Mouse (Mus musculus): ENCODE results near the gene Wscd2. TPM values are rescaled to one million over a fixed set of nuclear protein-coding genes. Genes with fewer than 3 reads are reported as not detected.

Wscd2 gene
- polyA plus RNA-seq, 1 experiment = not detected

GRCm38 (mm10) chr5:113577555-113577954 is 87.4 kb downstream of the Wscd2 start:
- no peaks in the 10 kb centered on the region for H3K79me2 ChIP-seq (ENCODE audit: control insufficient read depth, insufficient read depth)
- no peak overlapping the region for H3ac ChIP-seq (ENCODE audit: control insufficient read depth, insufficient read length)
- H3K4me2 ChIP-seq (ENCODE audit: low read depth) = peak overlapping the region; percentile 34
- TF ChIP-seq TCF3 (IDR thresholded peaks at IDR 0.05; ENCODE audit: insufficient read length, low read depth) = no peak
- TF ChIP-seq E2F4 (IDR thresholded peaks at IDR 0.05; ENCODE audit: insufficient read depth) = no peak
- TF ChIP-seq MYOD1 (IDR thresholded peaks at IDR 0.05; ENCODE audit: control insufficient read depth in 1 of 3, insufficient read length in 2 of 3, low read depth in 2 of 3) = no peak
- TF ChIP-seq MAX (IDR thresholded peaks at IDR 0.05; ENCODE audit: low read depth) = no peak
- no peak for TF ChIP-seq MYOG (IDR thresholded peaks at IDR 0.05; ENCODE audit: control insufficient read depth in 1 of 3, insufficient read depth in 1 of 3, insufficient read length in 2 of 3, low read depth in 2 of 3)
- no peak for TF ChIP-seq REST (IDR thresholded peaks at IDR 0.05; ENCODE audit: insufficient read depth, insufficient read length)
- TF ChIP-seq USF1 (IDR thresholded peaks at IDR 0.05; ENCODE audit: low read depth) = no peak
- no peak for TF ChIP-seq SRF (IDR thresholded peaks at IDR 0.05; ENCODE audit: control insufficient read depth, insufficient read length, low read depth)
- no peak for TF ChIP-seq TCF12 (IDR thresholded peaks at IDR 0.05; ENCODE audit: insufficient read depth, poor library complexity, severe bottlenecking)
- TF ChIP-seq CEBPB (IDR thresholded peaks at IDR 0.05; ENCODE audit: insufficient read depth, poor library complexity, severe bottlenecking) = no peak
- no peak for TF ChIP-seq POLR2A (IDR thresholded peaks at IDR 0.05; ENCODE audit: insufficient read length, low read depth)
- no peak for TF ChIP-seq POLR2AphosphoS2 (IDR thresholded peaks at IDR 0.05; ENCODE audit: insufficient read length, low read depth)
- H3K4me3 ChIP-seq = no peak overlapping the region
- no peaks in the 10 kb centered on the region for H3K36me3 ChIP-seq (ENCODE audit: control insufficient read depth, insufficient read depth)
- H3K27me3 ChIP-seq (ENCODE audit: control insufficient read depth, insufficient read depth, insufficient read length) = peaks cover 51% of the 10 kb centered on the region

GRCm38 (mm10) chr5:113578428-113578827 is 88.3 kb downstream of the Wscd2 start:
- H3K79me2 ChIP-seq (ENCODE audit: control insufficient read depth, insufficient read depth) = no peaks in the 10 kb centered on the region

GRCm38 (mm10) chr5:113579128-113579527 is 89.0 kb downstream of the Wscd2 start:
- Histone ChIP-seq H3K36me3 (ENCODE audit: control insufficient read depth, insufficient read depth) (no peaks in the 10 kb centered on the region), H3K79me2 (ENCODE audit: control insufficient read depth, insufficient read depth) (no peaks in the 10 kb centered on the region), H3K4me2 (ENCODE audit: low read depth) (no peak overlapping the region), H3K4me3 (no peak overlapping the region), H3ac (ENCODE audit: control insufficient read depth, insufficient read length) (no peak overlapping the region), H3K27me3 (ENCODE audit: control insufficient read depth, insufficient read depth, insufficient read length) (peaks cover 36% of the 10 kb centered on the region)
- TF ChIP-seq POLR2AphosphoS2 (IDR thresholded peaks at IDR 0.05; ENCODE audit: insufficient read length, low read depth) (no peak), E2F4 (IDR thresholded peaks at IDR 0.05; ENCODE audit: insufficient read depth) (no peak), MAX (IDR thresholded peaks at IDR 0.05; ENCODE audit: low read depth) (no peak), REST (IDR thresholded peaks at IDR 0.05; ENCODE audit: insufficient read depth, insufficient read length) (no peak), SRF (IDR thresholded peaks at IDR 0.05; ENCODE audit: control insufficient read depth, insufficient read length, low read depth) (no peak), USF1 (IDR thresholded peaks at IDR 0.05; ENCODE audit: low read depth) (no peak), TCF12 (IDR thresholded peaks at IDR 0.05; ENCODE audit: insufficient read depth, poor library complexity, severe bottlenecking) (no peak), MYOG (IDR thresholded peaks at IDR 0.05; ENCODE audit: control insufficient read depth in 1 of 3, insufficient read depth in 1 of 3, insufficient read length in 2 of 3, low read depth in 2 of 3) (no peak)

More at GRCm38 (mm10) chr5:113578428-113578827, 88.3 kb downstream of the Wscd2 start:
- Histone ChIP-seq H3K4me3 (no peak overlapping the region), H3ac (ENCODE audit: control insufficient read depth, insufficient read length) (no peak overlapping the region), H3K4me2 (ENCODE audit: low read depth) (no peak overlapping the region), H3K27me3 (ENCODE audit: control insufficient read depth, insufficient read depth, insufficient read length) (peaks cover 43% of the 10 kb centered on the region), H3K36me3 (ENCODE audit: control insufficient read depth, insufficient read depth) (no peaks in the 10 kb centered on the region)
- no peak for TF ChIP-seq MYOG (IDR thresholded peaks at IDR 0.05; ENCODE audit: control insufficient read depth in 1 of 3, insufficient read depth in 1 of 3, insufficient read length in 2 of 3, low read depth in 2 of 3)
- TF ChIP-seq POLR2AphosphoS2 (IDR thresholded peaks at IDR 0.05; ENCODE audit: insufficient read length, low read depth) = no peak
- TF ChIP-seq MAX (IDR thresholded peaks at IDR 0.05; ENCODE audit: low read depth) = no peak
- TF ChIP-seq POLR2A (IDR thresholded peaks at IDR 0.05; ENCODE audit: insufficient read length, low read depth) = no peak
- no peak for TF ChIP-seq E2F4 (IDR thresholded peaks at IDR 0.05; ENCODE audit: insufficient read depth)
- no peak for TF ChIP-seq CEBPB (IDR thresholded peaks at IDR 0.05; ENCODE audit: insufficient read depth, poor library complexity, severe bottlenecking)
- no peak for TF ChIP-seq REST (IDR thresholded peaks at IDR 0.05; ENCODE audit: insufficient read depth, insufficient read length)
- no peak for TF ChIP-seq USF1 (IDR thresholded peaks at IDR 0.05; ENCODE audit: low read depth)
- TF ChIP-seq TCF12 (IDR thresholded peaks at IDR 0.05; ENCODE audit: insufficient read depth, poor library complexity, severe bottlenecking) = no peak
- no peak for TF ChIP-seq TCF3 (IDR thresholded peaks at IDR 0.05; ENCODE audit: insufficient read length, low read depth)
- TF ChIP-seq MYOD1 (IDR thresholded peaks at IDR 0.05; ENCODE audit: control insufficient read depth in 1 of 3, insufficient read length in 2 of 3, low read depth in 2 of 3) = no peak
- no peak for TF ChIP-seq SRF (IDR thresholded peaks at IDR 0.05; ENCODE audit: control insufficient read depth, insufficient read length, low read depth)

GRCm38 (mm10) chr5:113580248-113580647 is 90.1 kb downstream of the Wscd2 start:
- no peaks in the 10 kb centered on the region for H3K36me3 ChIP-seq (ENCODE audit: control insufficient read depth, insufficient read depth)
- peaks cover 29% of the 10 kb centered on the region for H3K27me3 ChIP-seq (ENCODE audit: control insufficient read depth, insufficient read depth, insufficient read length)
- TF ChIP-seq CEBPB (IDR thresholded peaks at IDR 0.05; ENCODE audit: insufficient read depth, poor library complexity, severe bottlenecking) (no peak), MYOD1 (IDR thresholded peaks at IDR 0.05; ENCODE audit: control insufficient read depth in 1 of 3, insufficient read length in 2 of 3, low read depth in 2 of 3) (no peak), TCF12 (IDR thresholded peaks at IDR 0.05; ENCODE audit: insufficient read depth, poor library complexity, severe bottlenecking) (no peak), TCF3 (IDR thresholded peaks at IDR 0.05; ENCODE audit: insufficient read length, low read depth) (no peak), MYOG (IDR thresholded peaks at IDR 0.05; ENCODE audit: control insufficient read depth in 1 of 3, insufficient read depth in 1 of 3, insufficient read length in 2 of 3, low read depth in 2 of 3) (no peak), E2F4 (IDR thresholded peaks at IDR 0.05; ENCODE audit: insufficient read depth) (no peak), USF1 (IDR thresholded peaks at IDR 0.05; ENCODE audit: low read depth) (no peak), REST (IDR thresholded peaks at IDR 0.05; ENCODE audit: insufficient read depth, insufficient read length) (no peak), SRF (IDR thresholded peaks at IDR 0.05; ENCODE audit: control insufficient read depth, insufficient read length, low read depth) (no peak), POLR2AphosphoS2 (IDR thresholded peaks at IDR 0.05; ENCODE audit: insufficient read length, low read depth) (no peak), MAX (IDR thresholded peaks at IDR 0.05; ENCODE audit: low read depth) (no peak)
- no peak overlapping the region for H3K4me3 ChIP-seq
- H3K4me2 ChIP-seq (ENCODE audit: low read depth) = no peak overlapping the region
- no peak overlapping the region for H3ac ChIP-seq (ENCODE audit: control insufficient read depth, insufficient read length)
- no peaks in the 10 kb centered on the region for H3K79me2 ChIP-seq (ENCODE audit: control insufficient read depth, insufficient read depth)
